Mouse (Mus musculus) forebrain, embryonic 11.5 days (tissue): Measurements from ENCODE around the gene Pamr1. TPM values are rescaled to one million over a fixed set of nuclear protein-coding genes. Genes with fewer than 3 reads are reported as not detected.
A peak's percentile ranks its signal among the peaks of the same experiment; 100 is the strongest.

Source experiments
- ATAC-seq: fragments of 200-750 bp; cut with Nextera tagmentation; replicated peaks from 2 replicates; pipeline ENCODE4 v1.8.0; 2017; ENCODE audit warnings: moderate TSS enrichment; ENCODE audit not compliant: low FRiP score
- DNase-seq: peaks from one replicate; pipeline ENCODE4 v3.0.0-alpha.2; 2017; ENCODE audit warnings: low spot score
- H3K27ac ChIP-seq: fragments of 300-500 bp; sonication (generic); 2 replicates; pipeline ENCODE4 v1.5.1; 2014; ENCODE audit warnings: low read depth, low read length
- H3K27me3 ChIP-seq: fragments of 300-500 bp; sonication (generic); 2 replicates; pipeline ENCODE4 v1.6.1; 2014; ENCODE audit warnings: mild to moderate bottlenecking, low read length, mixed read lengths; ENCODE audit not compliant: control insufficient read depth, insufficient read depth
- H3K36me3 ChIP-seq: fragments of 300-500 bp; sonication (generic); 2 replicates; pipeline ENCODE4 v1.6.1; 2014; ENCODE audit warnings: mild to moderate bottlenecking, low read length, moderate library complexity, mixed read lengths; ENCODE audit not compliant: control insufficient read depth, insufficient read depth
- H3K4me1 ChIP-seq: fragments of 300-500 bp; sonication (generic); replicated peaks from 2 replicates; pipeline ENCODE4 v1.6.1; 2014; ENCODE audit warnings: low read length, mixed read lengths; ENCODE audit not compliant: control insufficient read depth, insufficient read depth
- H3K4me2 ChIP-seq: fragments of 300-500 bp; sonication (generic); 2 replicates; pipeline ENCODE4 v1.6.1; 2014; ENCODE audit warnings: low read depth, mild to moderate bottlenecking, low read length, moderate library complexity, mixed read lengths; ENCODE audit not compliant: severe bottlenecking
- H3K4me3 ChIP-seq: fragments of 300-500 bp; sonication (generic); 2 replicates; pipeline ENCODE4 v1.5.1; 2014; ENCODE audit warnings: low read depth, low read length
- H3K9ac ChIP-seq: fragments of 300-500 bp; sonication (generic); 2 replicates; pipeline ENCODE4 v1.6.1; 2014; ENCODE audit warnings: low read length
- H3K9me3 ChIP-seq: fragments of 300-500 bp; sonication (generic); 2 replicates; pipeline ENCODE4 v1.6.1; 2016; ENCODE audit warnings: low read length, mixed read lengths; ENCODE audit not compliant: control insufficient read depth
- WGBS: fragments of 180-500 bp; shearing (Covaris S2); extraction: QIAGEN DNeasy Blood & Tissue Kit; methylation state at CpG from one replicate; pipeline ENCODE4 v1.1.7; 2014; 5-methylcytosine and 5-hydroxymethylcytosine counted together
- polyA plus RNA-seq: library from polyadenylated mRNA; unstranded; fragments of >200 nt; fragmentation: Nextera tagmentation; extraction: Ambion mirVana; gene quantifications from 2 replicates; pipeline ENCODE4 v1.2.1, GENCODE M21; 2014

Gene Pamr1
- polyA plus RNA-seq, 1 experiment from 2014 or later = 0.76 TPM

- ATAC-seq (no peak), DNase-seq (no peak)
- H3K4me3 ChIP-seq = no peak overlapping the region
- H3K4me2 ChIP-seq = no peak overlapping the region
- 75% methylated on average over 2 of the region's 2 CpGs for WGBS
- no peak overlapping the region for H3K9ac ChIP-seq
- no peaks in the 10 kb centered on the region for H3K9me3 ChIP-seq
- no peaks in the 10 kb centered on the region for H3K4me1 ChIP-seq
- H3K36me3 ChIP-seq = no peaks in the 10 kb centered on the region
- H3K27me3 ChIP-seq = no peaks in the 10 kb centered on the region
- no peak overlapping the region for H3K27ac ChIP-seq
These were observed 88.9 kb downstream of the Pamr1 start for GRCm38 (mm10) chr2:102638690-102639089.

- 89% methylated on average over 10 of the region's 10 CpGs for WGBS
- ATAC-seq = no peak
- H3K4me3 ChIP-seq = no peak overlapping the region
- no peaks in the 10 kb centered on the region for H3K9me3 ChIP-seq
- H3K27me3 ChIP-seq = no peaks in the 10 kb centered on the region
- no peak overlapping the region for H3K4me2 ChIP-seq
- no peaks in the 10 kb centered on the region for H3K4me1 ChIP-seq
- H3K9ac ChIP-seq = no peak overlapping the region
- H3K27ac ChIP-seq = no peak overlapping the region
- H3K36me3 ChIP-seq = no peaks in the 10 kb centered on the region
- no peak for DNase-seq
These were observed 99.2 kb downstream of the Pamr1 start for GRCm38 (mm10) chr2:102648845-102649500.

- H3K27ac ChIP-seq = no peak overlapping the region
- ATAC-seq = no peak
- no peak overlapping the region for H3K4me2 ChIP-seq
- no peaks in the 10 kb centered on the region for H3K9me3 ChIP-seq
- H3K36me3 ChIP-seq = no peaks in the 10 kb centered on the region
- no peaks in the 10 kb centered on the region for H3K27me3 ChIP-seq
- no peak overlapping the region for H3K4me3 ChIP-seq
- H3K9ac ChIP-seq = no peak overlapping the region
- no peaks in the 10 kb centered on the region for H3K4me1 ChIP-seq
- 88% methylated on average over 4 of the region's 4 CpGs for WGBS
- no peak for DNase-seq
These were observed 100.5 kb downstream of the Pamr1 start for GRCm38 (mm10) chr2:102650322-102650721.

GRCm38 (mm10) chr2:102655966-102656725 is 106.3 kb downstream of the Pamr1 start:
- DNase-seq (no peak), ATAC-seq (peak; percentile 43)
- Histone ChIP-seq H3K36me3 (no peaks in the 10 kb centered on the region), H3K27me3 (peaks cover 2% of the 10 kb centered on the region; the same call in 1 of the 2 replicates), H3K4me3 (no peak overlapping the region), H3K4me2 (no peak overlapping the region), H3K9me3 (no peaks in the 10 kb centered on the region), H3K27ac (peak overlapping the region; percentile 7; the same call in 1 of the 2 replicates), H3K4me1 (peaks cover 7% of the 10 kb centered on the region; the same call in 1 of the 2 replicates), H3K9ac (no peak overlapping the region)
- WGBS = 30% methylated on average over 8 of the region's 8 CpGs

- Histone ChIP-seq H3K27ac (peak overlapping the region; percentile 78; the same call in 1 of the 2 replicates), H3K9me3 (no peaks in the 10 kb centered on the region), H3K27me3 (peaks cover 2% of the 10 kb centered on the region; the same call in 1 of the 2 replicates), H3K4me2 (peak overlapping the region; percentile 96; the same call in 1 of the 2 replicates), H3K4me1 (peaks cover 15% of the 10 kb centered on the region), H3K36me3 (no peaks in the 10 kb centered on the region), H3K4me3 (peak overlapping the region; percentile 68; the same call in 1 of the 2 replicates), H3K9ac (no peak overlapping the region; the same call in 1 of the 2 replicates)
- DNase-seq (peak; percentile 61), ATAC-seq (peak; percentile 31)
- WGBS = 3% methylated on average over 7 of the region's 7 CpGs
These were observed 107.9 kb downstream of the Pamr1 start for GRCm38 (mm10) chr2:102657726-102658125.

GRCm38 (mm10) chr2:102658163-102658660 is 108.4 kb downstream of the Pamr1 start, which contains the start of gene Slc1a2:
Gene Slc1a2, plus strand, starts transcription at chr2:102658659.
- peak within 1 kb of the TSS; percentile 78 for H3K27ac ChIP-seq
- no peaks in the 10 kb centered on the region for H3K9me3 ChIP-seq
- DNase-seq (peak; percentile 64), ATAC-seq (peak; percentile 43)
- H3K4me1 ChIP-seq = peaks cover 19% of the 10 kb centered on the region
- no peaks in the 10 kb centered on the region for H3K36me3 ChIP-seq
- WGBS = under 1% methylated on average over 20 of the region's 20 CpGs
- H3K9ac ChIP-seq = peak within 1 kb of the TSS; percentile 78
- peak within 1 kb of the TSS; percentile 96 for H3K4me2 ChIP-seq
- peaks cover 2% of the 10 kb centered on the region; the same call in 1 of the 2 replicates for H3K27me3 ChIP-seq
- peak within 1 kb of the TSS; percentile 68 for H3K4me3 ChIP-seq

- under 1% methylated on average over 79 of the region's 80 CpGs for WGBS
- H3K27me3 ChIP-seq = peaks cover 2% of the 10 kb centered on the region; the same call in 1 of the 2 replicates
- H3K27ac ChIP-seq = peak overlapping the region; percentile 78
- DNase-seq = peak; percentile 86
- H3K4me2 ChIP-seq = peak overlapping the region; percentile 96
- H3K9ac ChIP-seq = peak overlapping the region; percentile 78
- H3K9me3 ChIP-seq = no peaks in the 10 kb centered on the region
- peaks cover 24% of the 10 kb centered on the region for H3K4me1 ChIP-seq
- ATAC-seq = peak; percentile 62
- H3K36me3 ChIP-seq = no peaks in the 10 kb centered on the region
- H3K4me3 ChIP-seq = peak overlapping the region; percentile 68
These were observed 109.1 kb downstream of the Pamr1 start for GRCm38 (mm10) chr2:102658661-102659520.

GRCm38 (mm10) chr2:102659521-102659830 is 109.7 kb downstream of the Pamr1 start:
- DNase-seq (peak; percentile 76), ATAC-seq (peak; percentile 38; the same call in 1 of the 2 replicates)
- Histone ChIP-seq H3K4me3 (peak overlapping the region; percentile 68), H3K4me1 (peaks cover 26% of the 10 kb centered on the region), H3K4me2 (peak overlapping the region; percentile 96), H3K9me3 (no peaks in the 10 kb centered on the region), H3K9ac (peak overlapping the region; percentile 78), H3K36me3 (no peaks in the 10 kb centered on the region), H3K27ac (no peak overlapping the region), H3K27me3 (peaks cover 2% of the 10 kb centered on the region; the same call in 1 of the 2 replicates)
- WGBS = 0% methylated on average over 10 of the region's 10 CpGs
